Mouse (Mus musculus) MEL (cell line): Measurements from ENCODE around the gene Slc26a10.

Source experiments
- BHLHE40 ChIP-seq: IDR thresholded peaks from 2 replicates; pipeline ENCODE4 v1.6.1; 2012; ENCODE audit warnings: low read depth, mild to moderate bottlenecking, inconsistent platforms, low read length, improper control_type of control experiment, borderline replicate concordance
- ZKSCAN1 ChIP-seq: IDR thresholded peaks from 2 replicates; pipeline ENCODE4 v1.6.1; 2012; ENCODE audit warnings: low read depth, mild to moderate bottlenecking, inconsistent platforms, low read length, improper control_type of control experiment, moderate library complexity

DNA sequence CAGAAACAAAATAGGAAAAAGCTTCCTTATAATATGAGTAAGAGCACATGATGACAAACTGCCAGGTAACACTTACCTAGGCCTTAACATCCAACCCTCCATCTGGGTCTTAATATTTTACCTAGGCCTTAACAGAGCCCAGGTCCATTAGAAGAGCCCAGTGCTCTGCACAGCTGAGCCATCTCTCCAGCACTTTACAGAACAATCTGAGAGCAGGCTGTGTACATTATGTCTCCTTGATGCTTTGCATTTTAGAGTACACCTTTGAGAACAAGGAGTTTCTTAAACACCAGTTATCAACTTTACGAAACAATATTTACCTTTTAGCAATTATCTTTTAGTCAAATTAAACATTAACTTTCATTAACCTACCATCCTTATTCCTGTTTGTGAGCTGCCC lies 24.4 kb downstream of the Slc26a10 start:
- TF ChIP-seq ZKSCAN1 (no peak), BHLHE40 (no peak)
